Mouse (Mus musculus) T-helper 1 cell (primary cell): ENCODE results near the gene Rfpl4.
"Not testable (repeated sequence)": the region's sequence is repeated elsewhere in the genome, so short reads cannot be mapped to it uniquely, and the experiment has no call there.

Experiments used
- in situ Hi-C: fragments of 300-600 bp; cut with MboI, MseI; formaldehyde crosslinking; loops from one replicate; pipeline ENCODE4 v1.15.1; 2025; ENCODE audit warnings: high pct_unique_total_duplicates

The Rfpl4 gene

GRCm38 (mm10) chr7:5116850-5117249 lies at the start of gene Rfpl4:
TSS of gene Rfpl4 (minus strand) at chr7:5116950.
- in situ Hi-C loops = no loop called here

GRCm38 (mm10) chr7:5149570-5149969 lies 32.8 kb upstream of the Rfpl4 start, which contains the start of gene Vmn1r55:
TSS of gene Vmn1r55 (minus strand) at chr7:5149670.
- in situ Hi-C loops = not testable (repeated sequence)

- in situ Hi-C loops = no loop called here
Observed at GRCm38 (mm10) chr7:5125549-5126406, 9.0 kb upstream of the Rfpl4 start, which contains the start of gene Rasl2-9. TSS of gene Rasl2-9 (minus strand) at chr7:5125950.

- in situ Hi-C loops = no loop called here
Observed at GRCm38 (mm10) chr7:5125078-5125477, 8.3 kb upstream of the Rfpl4 start.

GRCm38 (mm10) chr7:5112701-5113100 lies 4.0 kb downstream of the Rfpl4 start:
- in situ Hi-C loops = no loop called here

- in situ Hi-C loops = no loop called here
Observed at GRCm38 (mm10) chr7:5109301-5109700, 7.4 kb downstream of the Rfpl4 start.

GRCm38 (mm10) chr7:5108272-5108671 lies 8.5 kb downstream of the Rfpl4 start:
- in situ Hi-C loops = no loop called here

GRCm38 (mm10) chr7:5102564-5102963 lies 14.2 kb downstream of the Rfpl4 start:
- in situ Hi-C loops = no loop called here

- in situ Hi-C loops = no loop called here
Observed at GRCm38 (mm10) chr7:5101066-5101663, 15.6 kb downstream of the Rfpl4 start.

GRCm38 (mm10) chr7:5099796-5100195 lies 17.0 kb downstream of the Rfpl4 start:
- in situ Hi-C loops = loop anchor here (25.0 kb wide), 2 partner anchors 1063 to 1288 kb away; partner anchors contain the start of genes Smim17, Zfp28, Zfp444 and Zfp787

GRCm38 (mm10) chr7:5098769-5099168 lies 18.0 kb downstream of the Rfpl4 start:
- in situ Hi-C loops = loop anchor here (25.0 kb wide), 2 partner anchors 1064 to 1289 kb away; partner anchors contain the start of genes Smim17, Zfp28, Zfp444 and Zfp787

- in situ Hi-C loops = loop anchor here (25.0 kb wide), 2 partner anchors 1069 to 1294 kb away; partner anchors contain the start of genes Smim17, Zfp28, Zfp444 and Zfp787
Observed at GRCm38 (mm10) chr7:5092831-5093510, 23.8 kb downstream of the Rfpl4 start.

GRCm38 (mm10) chr7:5092381-5092780 lies 24.4 kb downstream of the Rfpl4 start:
- in situ Hi-C loops = loop anchor here (25.0 kb wide), 2 partner anchors 1070 to 1295 kb away; partner anchors contain the start of genes Smim17, Zfp28, Zfp444 and Zfp787

GRCm38 (mm10) chr7:5091008-5091728 lies 25.6 kb downstream of the Rfpl4 start:
- in situ Hi-C loops = loop anchor here (25.0 kb wide), 2 partner anchors 1071 to 1296 kb away; partner anchors contain the start of genes Smim17, Zfp28, Zfp444 and Zfp787

GRCm38 (mm10) chr7:5089853-5090252 lies 26.9 kb downstream of the Rfpl4 start:
- in situ Hi-C loops = loop anchor here (25.0 kb wide), 2 partner anchors 1072 to 1297 kb away; partner anchors contain the start of genes Smim17, Zfp28, Zfp444 and Zfp787

GRCm38 (mm10) chr7:5087886-5088285 lies 28.9 kb downstream of the Rfpl4 start:
- in situ Hi-C loops = loop anchor here (25.0 kb wide), 2 partner anchors 1074 to 1299 kb away; partner anchors contain the start of genes Smim17, Zfp28, Zfp444 and Zfp787

- in situ Hi-C loops = loop anchor here (25.0 kb wide), 2 partner anchors 1075 to 1300 kb away; partner anchors contain the start of genes Smim17, Zfp28, Zfp444 and Zfp787
Observed at GRCm38 (mm10) chr7:5086921-5087440, 29.8 kb downstream of the Rfpl4 start.

- in situ Hi-C loops = loop anchor here (25.0 kb wide), 2 partner anchors 1077 to 1302 kb away; partner anchors contain the start of genes Smim17, Zfp28, Zfp444 and Zfp787
Observed at GRCm38 (mm10) chr7:5085512-5085911, 31.2 kb downstream of the Rfpl4 start.

- in situ Hi-C loops = loop anchor here (25.0 kb wide), 2 partner anchors 1079 to 1304 kb away; partner anchors contain the start of genes Smim17, Zfp28, Zfp444 and Zfp787
Observed at GRCm38 (mm10) chr7:5083325-5084105, 33.2 kb downstream of the Rfpl4 start.
